Mouse (Mus musculus) embryonic facial prominence, embryonic 12.5 days (tissue): ENCODE measurements around the gene Hoxa13. TPM values are rescaled to one million over a fixed set of nuclear protein-coding genes. Genes with fewer than 3 reads are reported as not detected.

ENCODE experiments used
- ATAC-seq: fragments of 200-750 bp; cut with Nextera tagmentation; 2 replicates; pipeline ENCODE4 v1.8.0; 2017; ENCODE audit not compliant: insufficient number of reproducible peaks, insufficient read depth, low FRiP score, low TSS enrichment
- H3K27ac ChIP-seq: fragments of 300-500 bp; sonication (generic); 2 replicates; pipeline ENCODE4 v1.5.1; 2016; ENCODE audit warnings: mild to moderate bottlenecking
- H3K27me3 ChIP-seq: fragments of 300-500 bp; sonication (generic); 2 replicates; pipeline ENCODE4 v1.6.1; 2016; ENCODE audit warnings: mild to moderate bottlenecking, moderate library complexity
- H3K36me3 ChIP-seq: fragments of 300-500 bp; sonication (generic); 2 replicates; pipeline ENCODE4 v1.6.1; 2016; ENCODE audit warnings: mild to moderate bottlenecking
- H3K4me1 ChIP-seq: fragments of 300-500 bp; sonication (generic); 2 replicates; pipeline ENCODE4 v1.6.1; 2016
- H3K4me2 ChIP-seq: fragments of 300-500 bp; sonication (generic); replicated peaks from 2 replicates; pipeline ENCODE4 v1.6.1; 2016; ENCODE audit warnings: mild to moderate bottlenecking, moderate library complexity
- H3K4me3 ChIP-seq: fragments of 300-500 bp; sonication (generic); 2 replicates; pipeline ENCODE4 v1.5.1; 2016; ENCODE audit warnings: mild to moderate bottlenecking
- H3K9ac ChIP-seq: fragments of 300-500 bp; sonication (generic); 2 replicates; pipeline ENCODE4 v1.6.1; 2016; ENCODE audit warnings: mild to moderate bottlenecking, moderate library complexity
- H3K9me3 ChIP-seq: fragments of 300-500 bp; sonication (generic); 2 replicates; pipeline ENCODE4 v1.6.1; 2016; ENCODE audit warnings: mild to moderate bottlenecking, moderate library complexity
- WGBS: fragments of 180-500 bp; shearing (Covaris S2); methylation state at CpG from one replicate; pipeline ENCODE4 v1.1.7; 2016; 5-methylcytosine and 5-hydroxymethylcytosine counted together
- polyA plus RNA-seq: library from polyadenylated mRNA; unstranded; fragments of >200 nt; fragmentation: Nextera tagmentation; extraction: Ambion mirVana; gene quantifications from 2 replicates; pipeline ENCODE4 v1.2.1, GENCODE M21; 2016

The Hoxa13 gene
- polyA plus RNA-seq, 1 experiment from 2014 or later: not detected

DNA sequence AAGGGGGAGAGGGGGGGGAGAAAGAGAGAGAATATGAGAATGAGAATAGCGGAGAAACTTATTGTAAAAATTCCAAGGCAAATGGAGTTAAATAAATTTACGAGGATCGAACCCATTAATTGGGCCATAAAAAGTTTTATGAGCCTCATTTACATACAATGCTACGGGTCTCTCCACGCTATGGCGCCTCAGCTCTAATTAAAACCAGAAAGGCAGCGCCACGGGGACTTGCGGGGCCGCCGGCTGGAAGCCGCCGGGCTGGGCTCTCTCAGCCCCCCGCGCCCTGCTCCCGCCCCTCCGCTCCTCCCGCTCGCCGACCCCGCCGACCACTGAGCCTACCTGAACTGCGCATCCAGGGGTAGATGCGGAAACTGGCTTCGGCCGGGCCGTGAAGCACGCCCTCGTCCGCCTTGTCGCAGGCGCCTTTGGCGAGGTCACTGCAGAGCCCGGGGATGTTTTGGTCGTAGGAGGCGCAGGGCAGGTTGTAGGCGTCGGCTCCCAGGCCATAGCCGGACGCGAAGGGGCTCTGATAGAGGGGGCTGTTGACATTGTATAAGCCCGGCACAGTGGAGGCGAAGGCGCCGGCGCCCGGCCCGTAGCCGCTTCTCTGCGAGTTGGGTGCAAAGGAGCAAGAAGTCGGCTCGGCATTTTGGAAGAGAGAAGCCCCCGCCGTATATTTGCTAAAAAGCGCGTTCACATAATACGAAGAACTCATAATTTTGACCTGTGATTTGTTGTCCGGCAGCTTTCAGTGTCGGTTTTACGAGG is 43.8 kb downstream of the Hoxa13 start:
- Histone ChIP-seq H3K4me2 (peak overlapping the region; percentile 43), H3K9ac (0 out of 2 replicates have a peak overlapping the region, but pooled peaks have one; percentile 33), H3K4me1 (peaks cover 5% of the 10 kb centered on the region), H3K4me3 (peak overlapping the region; percentile 29), H3K36me3 (no peaks in the 10 kb centered on the region), H3K9me3 (no peaks in the 10 kb centered on the region), H3K27me3 (peaks cover 95% of the 10 kb centered on the region), H3K27ac (no peak overlapping the region)
- WGBS: 2% methylated on average over 60 of the region's 60 CpGs
- no peak for ATAC-seq

DNA sequence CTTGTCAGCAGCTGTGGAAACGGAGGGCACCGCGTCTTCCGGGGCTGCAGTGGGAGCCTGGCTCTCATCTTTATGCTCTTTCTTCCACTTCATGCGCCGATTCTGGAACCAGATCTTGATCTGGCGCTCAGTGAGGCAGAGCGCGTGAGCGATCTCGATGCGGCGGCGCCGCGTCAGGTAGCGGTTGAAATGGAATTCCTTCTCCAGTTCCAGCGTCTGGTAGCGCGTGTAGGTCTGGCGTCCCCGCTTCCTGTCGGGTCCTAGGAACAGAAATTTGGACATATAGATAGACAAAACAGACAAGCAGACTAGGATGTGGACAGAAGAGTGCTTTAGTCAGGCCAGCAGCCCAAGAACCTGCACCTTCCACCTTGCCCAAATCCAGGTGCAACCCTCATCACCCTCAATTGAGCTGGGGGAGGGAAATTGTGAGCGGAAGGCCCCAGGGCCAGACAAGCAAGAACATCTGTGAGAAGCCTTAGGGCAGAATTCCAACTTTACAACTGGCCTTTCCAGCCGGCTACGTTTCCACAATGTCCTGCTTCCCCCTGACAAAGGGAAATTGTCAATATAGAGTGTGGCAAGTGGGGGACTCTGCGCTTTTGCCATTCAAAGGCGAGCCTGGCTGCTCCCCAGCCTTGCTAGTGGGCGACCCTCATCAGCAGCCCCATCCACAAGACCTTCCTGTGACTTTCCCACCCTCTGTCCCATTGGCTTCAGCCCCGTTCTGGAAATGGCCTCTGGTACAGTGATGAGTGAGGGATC is 44.7 kb downstream of the Hoxa13 start:
- Histone ChIP-seq H3K27ac (no peak overlapping the region), H3K36me3 (no peaks in the 10 kb centered on the region), H3K27me3 (peaks cover 95% of the 10 kb centered on the region), H3K9me3 (no peaks in the 10 kb centered on the region), H3K4me3 (0 out of 2 replicates have a peak overlapping the region, but pooled peaks have one; percentile 4), H3K4me2 (no peak overlapping the region), H3K4me1 (peaks cover 5% of the 10 kb centered on the region), H3K9ac (no peak overlapping the region)
- 1% methylated on average over 30 of the region's 30 CpGs for WGBS
- no peak for ATAC-seq

DNA sequence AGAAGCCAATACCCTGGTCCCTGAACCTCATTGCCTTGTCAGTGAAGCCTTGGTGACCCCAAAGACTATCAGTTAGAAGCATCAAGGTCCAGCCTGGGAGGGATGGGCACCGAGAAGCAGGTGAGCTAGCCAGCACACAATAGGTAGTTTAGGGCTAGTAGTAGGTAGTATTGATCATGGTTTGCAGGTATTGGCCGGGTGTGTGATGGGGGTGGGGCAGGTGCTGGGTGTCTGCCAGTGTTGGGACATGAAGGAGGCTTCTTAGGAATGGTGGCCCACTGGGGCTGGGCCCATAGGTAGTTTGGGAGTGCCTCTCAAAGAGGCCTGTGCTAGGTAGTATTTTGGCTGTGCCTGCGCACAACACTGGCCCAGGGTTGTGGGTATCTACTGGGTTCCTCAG is 45.6 kb downstream of the Hoxa13 start:
- 7% methylated on average over 3 of the region's 3 CpGs for WGBS
- no peak overlapping the region for H3K27ac ChIP-seq
- no peak for ATAC-seq
- no peak overlapping the region for H3K9ac ChIP-seq
- H3K27me3 ChIP-seq: peaks cover 95% of the 10 kb centered on the region
- H3K4me1 ChIP-seq: peaks cover 5% of the 10 kb centered on the region
- H3K9me3 ChIP-seq: no peaks in the 10 kb centered on the region
- H3K36me3 ChIP-seq: no peaks in the 10 kb centered on the region
- H3K4me3 ChIP-seq: no peak overlapping the region
- no peak overlapping the region for H3K4me2 ChIP-seq

DNA sequence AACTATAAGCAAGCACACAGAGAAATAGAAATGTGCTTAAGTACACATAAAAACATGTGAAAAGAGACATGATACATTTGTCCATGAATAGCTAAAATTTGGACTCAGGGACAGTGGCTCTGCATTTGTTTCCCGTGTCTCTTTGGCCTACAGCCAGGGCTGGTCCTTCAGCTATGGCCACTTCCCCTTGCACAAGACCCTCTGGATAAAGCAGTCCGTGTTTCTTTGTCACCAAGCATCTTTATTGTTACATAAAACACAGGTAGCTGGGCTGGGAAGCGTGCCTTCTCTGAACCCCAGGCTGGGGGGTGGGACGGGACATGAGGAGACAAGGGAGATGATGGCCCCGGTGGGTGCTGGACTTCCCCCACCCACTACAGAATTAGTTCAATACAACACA is 46.4 kb downstream of the Hoxa13 start:
- 6% methylated on average over 5 of the region's 5 CpGs for WGBS
- peaks cover 95% of the 10 kb centered on the region for H3K27me3 ChIP-seq

DNA sequence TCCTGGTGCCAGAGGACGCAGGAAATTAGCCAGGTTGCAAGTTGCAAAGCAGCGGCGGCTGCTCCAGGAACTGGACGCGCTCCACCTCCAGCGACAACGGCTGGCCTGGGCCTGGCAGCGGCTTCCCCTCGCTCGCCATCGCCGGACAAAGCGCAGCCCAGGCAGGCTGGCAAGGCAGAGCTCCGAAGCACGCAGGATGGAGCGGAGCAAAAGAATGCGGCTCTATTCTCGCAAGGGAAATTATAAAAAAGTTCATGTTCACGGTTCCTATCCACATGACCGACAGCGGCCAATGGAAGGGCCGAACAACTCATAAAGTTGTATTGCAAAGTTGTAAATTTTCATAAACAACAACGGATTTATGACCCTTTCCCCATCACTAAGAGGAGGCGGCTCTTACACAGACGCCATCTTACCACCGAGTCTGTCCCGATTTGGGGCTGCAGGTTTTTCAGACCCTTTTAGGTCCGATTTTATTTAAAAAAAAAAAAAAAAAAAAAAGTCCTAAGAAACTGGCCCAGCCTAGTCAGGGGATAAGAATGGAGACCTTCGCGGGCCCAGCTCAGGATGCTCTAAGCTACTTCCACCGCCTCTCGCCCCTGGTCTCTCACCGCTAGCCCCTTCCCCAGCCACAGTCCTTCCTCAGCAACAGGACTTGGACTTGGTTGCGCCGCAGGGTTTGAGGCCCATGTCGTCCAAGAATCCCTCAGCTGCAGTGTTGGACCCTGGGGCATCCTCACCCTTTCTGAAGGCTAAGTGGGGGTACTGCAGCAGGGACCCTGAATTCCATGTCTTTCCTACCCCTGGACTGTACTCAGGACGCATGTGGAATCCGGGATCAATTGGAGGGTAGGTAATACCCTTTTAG is 47.3 kb downstream of the Hoxa13 start, which contains the start of the genes Hoxa3 and Gm28308:
Gene Hoxa3, minus strand, starts transcription at position 218 of the 868 bp plus-strand sequence.
Gene Gm28308, minus strand, starts transcription at position 221 of the 868 bp plus-strand sequence.
- Histone ChIP-seq H3K9ac (no peak within 1 kb of the TSS), H3K36me3 (no peaks in the 10 kb centered on the region), H3K27ac (no peak within 1 kb of the TSS), H3K27me3 (peaks cover 95% of the 10 kb centered on the region), H3K9me3 (no peaks in the 10 kb centered on the region), H3K4me1 (peaks cover 5% of the 10 kb centered on the region), H3K4me3 (no peak within 1 kb of the TSS), H3K4me2 (no peak within 1 kb of the TSS)
- 3% methylated on average over 38 of the region's 38 CpGs for WGBS
- ATAC-seq: no peak

More for the DNA sequence above, 46.4 kb downstream of the Hoxa13 start:
- Histone ChIP-seq H3K27ac (no peak overlapping the region), H3K36me3 (no peaks in the 10 kb centered on the region), H3K4me3 (no peak overlapping the region), H3K4me1 (peaks cover 5% of the 10 kb centered on the region), H3K9me3 (no peaks in the 10 kb centered on the region), H3K4me2 (no peak overlapping the region), H3K9ac (no peak overlapping the region)
- no peak for ATAC-seq

DNA sequence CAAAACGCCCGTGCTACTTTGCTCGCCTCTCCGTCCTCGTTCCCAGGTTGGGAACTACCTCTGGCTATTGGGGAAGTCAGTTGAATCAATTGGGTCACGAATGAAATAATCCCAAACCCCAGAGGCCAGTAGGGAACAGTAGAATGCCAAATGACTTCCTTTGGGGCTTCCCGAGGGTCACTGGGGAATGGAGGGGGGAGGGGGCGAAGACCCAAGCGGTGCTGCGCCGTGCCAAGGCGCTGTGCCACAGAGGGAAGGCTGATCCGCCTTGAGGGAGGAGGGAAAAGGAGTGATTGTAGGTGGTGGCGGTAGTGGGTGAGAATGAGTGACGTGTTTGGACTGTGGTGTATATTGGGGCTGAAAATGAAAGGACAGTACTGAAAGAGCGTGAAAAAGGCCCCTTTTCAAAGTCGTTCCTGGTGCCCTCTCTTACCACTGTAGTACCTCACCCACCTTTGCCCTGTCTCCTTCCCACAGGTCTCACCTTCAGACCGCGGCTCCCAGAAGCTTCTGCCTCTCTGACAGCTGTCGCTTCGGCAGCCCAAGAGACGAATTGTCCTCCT is 48.0 kb downstream of the Hoxa13 start:
- no peaks in the 10 kb centered on the region for H3K36me3 ChIP-seq
- no peak overlapping the region for H3K9ac ChIP-seq
- no peak overlapping the region for H3K4me2 ChIP-seq
- H3K27me3 ChIP-seq: peaks cover 95% of the 10 kb centered on the region
- peaks cover 5% of the 10 kb centered on the region for H3K4me1 ChIP-seq
- H3K4me3 ChIP-seq: no peak overlapping the region
- no peak for ATAC-seq
- H3K27ac ChIP-seq: no peak overlapping the region
- no peaks in the 10 kb centered on the region for H3K9me3 ChIP-seq
- 1% methylated on average over 22 of the region's 22 CpGs for WGBS

DNA sequence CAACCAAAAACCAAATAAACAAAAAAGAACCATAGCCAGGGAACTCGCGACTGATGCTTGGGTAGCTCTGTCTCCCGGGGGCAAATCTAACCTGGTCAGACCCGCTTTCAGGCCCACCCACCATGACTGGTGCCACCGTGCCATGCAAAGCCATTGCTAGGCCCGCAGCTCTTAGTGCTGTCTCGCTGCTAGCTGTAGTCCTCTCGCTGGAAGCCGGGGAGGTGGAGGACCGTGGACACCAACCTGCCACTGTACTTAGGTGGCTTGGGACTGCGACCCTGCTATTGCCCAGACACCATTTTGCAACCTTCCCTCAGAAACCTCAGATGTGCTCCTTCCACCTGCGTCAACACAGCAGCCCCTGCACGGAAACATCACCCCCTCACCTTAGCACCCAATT is 48.7 kb downstream of the Hoxa13 start:
- Histone ChIP-seq H3K4me2 (no peak overlapping the region), H3K27ac (no peak overlapping the region), H3K9me3 (no peaks in the 10 kb centered on the region), H3K27me3 (peaks cover 95% of the 10 kb centered on the region), H3K4me3 (no peak overlapping the region), H3K36me3 (no peaks in the 10 kb centered on the region), H3K9ac (no peak overlapping the region), H3K4me1 (peaks cover 3% of the 10 kb centered on the region)
- ATAC-seq: no peak
- 3% methylated on average over 13 of the region's 13 CpGs for WGBS

DNA sequence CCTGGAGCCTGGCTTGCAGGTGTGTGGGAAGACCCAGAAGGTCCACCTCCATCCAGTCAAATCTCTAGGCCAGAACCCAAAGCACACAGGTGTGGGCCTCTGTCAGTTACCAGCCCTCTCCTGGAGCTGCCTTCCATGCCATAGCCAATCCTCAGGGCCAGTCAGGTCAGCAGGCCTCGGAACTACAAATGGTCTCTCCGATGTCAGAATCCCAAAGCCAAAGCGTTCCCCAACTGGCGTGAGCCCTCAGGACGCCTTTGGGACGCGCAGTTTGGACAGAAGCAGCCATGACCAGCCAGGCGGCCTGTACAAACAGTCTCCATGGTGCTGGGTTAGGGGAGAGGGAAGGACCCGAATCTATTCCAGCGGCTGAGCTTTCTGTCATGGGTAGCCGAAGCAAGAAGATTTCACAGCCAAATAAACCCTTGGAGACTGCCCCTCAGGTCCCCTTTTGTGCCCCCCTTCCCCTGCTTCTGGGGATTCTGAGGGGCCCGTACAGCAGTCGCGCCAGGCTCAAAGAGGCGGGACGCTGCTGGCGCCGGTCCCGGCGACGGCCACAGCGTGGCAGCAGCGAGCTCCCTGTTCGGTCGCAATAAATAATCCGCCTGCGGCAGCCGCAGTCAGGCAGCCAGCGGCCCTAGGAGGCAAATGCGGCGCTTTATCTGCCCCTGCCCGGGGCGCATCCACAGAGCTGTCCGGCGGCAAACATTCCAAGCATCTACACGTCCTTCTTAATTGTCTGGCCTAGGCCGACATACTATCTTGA is 49.3 kb downstream of the Hoxa13 start:
- H3K9ac ChIP-seq: no peak overlapping the region
- under 1% methylated on average over 37 of the region's 37 CpGs for WGBS
- H3K27me3 ChIP-seq: peaks cover 95% of the 10 kb centered on the region
- H3K4me2 ChIP-seq: no peak overlapping the region
- H3K9me3 ChIP-seq: no peaks in the 10 kb centered on the region
- no peak for ATAC-seq
- no peaks in the 10 kb centered on the region for H3K4me1 ChIP-seq
- H3K36me3 ChIP-seq: no peaks in the 10 kb centered on the region
- H3K4me3 ChIP-seq: no peak overlapping the region
- H3K27ac ChIP-seq: no peak overlapping the region

DNA sequence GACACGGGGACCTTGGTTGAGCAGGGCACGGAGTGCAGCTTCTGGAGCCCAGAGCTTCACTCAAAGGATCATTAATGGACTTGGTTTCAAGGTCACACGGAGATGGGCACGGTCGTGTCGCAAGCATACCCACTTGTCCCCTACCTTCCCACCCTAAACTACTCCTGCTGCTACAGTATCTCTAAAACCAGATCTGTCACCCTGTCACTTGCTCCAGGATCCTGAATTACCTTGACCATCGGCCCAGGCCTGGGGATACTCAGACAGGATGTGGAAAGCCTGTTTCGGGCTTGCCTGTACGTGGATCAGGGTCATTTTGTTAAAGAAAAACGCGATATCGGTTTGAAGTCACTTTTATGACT is 51.0 kb downstream of the Hoxa13 start:
- Histone ChIP-seq H3K36me3 (no peaks in the 10 kb centered on the region), H3K4me3 (no peak overlapping the region), H3K9ac (no peak overlapping the region), H3K27ac (no peak overlapping the region), H3K4me2 (no peak overlapping the region), H3K9me3 (no peaks in the 10 kb centered on the region), H3K4me1 (no peaks in the 10 kb centered on the region), H3K27me3 (peaks cover 95% of the 10 kb centered on the region)
- 5% methylated on average over 12 of the region's 12 CpGs for WGBS
- no peak for ATAC-seq

DNA sequence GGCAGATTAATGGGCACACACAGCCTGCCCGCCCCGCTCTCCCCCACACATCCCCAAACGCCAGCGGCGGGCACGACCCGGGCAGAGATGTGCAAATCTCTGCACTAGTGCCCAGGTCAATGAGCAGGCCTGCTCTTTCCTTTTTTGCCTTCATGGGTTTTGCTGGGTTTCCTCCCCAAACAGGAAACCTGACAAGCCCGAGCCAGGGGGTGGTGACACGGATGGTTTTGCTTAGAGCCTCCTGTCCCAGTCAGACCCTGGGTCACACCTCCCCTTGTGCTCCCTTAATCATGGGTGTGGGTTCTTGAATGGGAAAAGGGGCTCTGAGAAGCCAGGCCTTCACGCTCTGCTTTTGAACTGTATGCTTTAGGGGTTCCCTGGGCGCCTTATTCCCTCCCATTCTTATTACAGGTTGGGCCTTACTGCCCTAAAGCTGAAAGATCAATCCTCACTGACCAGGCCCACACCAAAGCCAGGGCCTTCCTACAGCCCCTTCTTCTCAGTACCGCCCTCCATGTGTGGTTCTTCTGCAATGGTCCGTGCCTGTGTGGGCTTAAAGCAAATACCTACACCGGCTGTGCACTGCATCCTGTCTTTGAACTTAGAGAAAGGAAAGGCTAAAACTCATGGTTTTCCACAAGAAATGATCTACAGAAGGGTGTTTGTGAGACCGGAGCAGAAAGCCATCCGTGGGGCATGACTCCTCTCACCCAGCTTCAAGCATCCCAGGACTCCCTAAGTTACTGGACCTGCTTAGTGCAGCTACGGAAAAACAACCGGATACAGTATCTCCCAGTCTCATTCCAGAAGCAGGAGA is 51.6 kb downstream of the Hoxa13 start:
- Histone ChIP-seq H3K27ac (no peak overlapping the region), H3K27me3 (peaks cover 95% of the 10 kb centered on the region), H3K4me2 (no peak overlapping the region), H3K4me1 (0 out of 2 replicates have a peak, but pooled peaks cover 4% of the 10 kb centered on the region), H3K9me3 (no peaks in the 10 kb centered on the region), H3K9ac (no peak overlapping the region), H3K36me3 (no peaks in the 10 kb centered on the region), H3K4me3 (no peak overlapping the region)
- no peak for ATAC-seq
- 3% methylated on average over 18 of the region's 18 CpGs for WGBS
